Mouse (Mus musculus) c-Kit-negative CD71-positive TER-119-positive erythroid progenitor cells, embryonic 14.5 days (primary cell): Measurements from ENCODE around the gene Pgap3.

Experiments
- DNase-seq: peaks from one replicate; pipeline ENCODE4 v3.0.0-alpha.2; 2013; ENCODE audit warnings: low read depth, low spot score

Pgap3 gene

DNA sequence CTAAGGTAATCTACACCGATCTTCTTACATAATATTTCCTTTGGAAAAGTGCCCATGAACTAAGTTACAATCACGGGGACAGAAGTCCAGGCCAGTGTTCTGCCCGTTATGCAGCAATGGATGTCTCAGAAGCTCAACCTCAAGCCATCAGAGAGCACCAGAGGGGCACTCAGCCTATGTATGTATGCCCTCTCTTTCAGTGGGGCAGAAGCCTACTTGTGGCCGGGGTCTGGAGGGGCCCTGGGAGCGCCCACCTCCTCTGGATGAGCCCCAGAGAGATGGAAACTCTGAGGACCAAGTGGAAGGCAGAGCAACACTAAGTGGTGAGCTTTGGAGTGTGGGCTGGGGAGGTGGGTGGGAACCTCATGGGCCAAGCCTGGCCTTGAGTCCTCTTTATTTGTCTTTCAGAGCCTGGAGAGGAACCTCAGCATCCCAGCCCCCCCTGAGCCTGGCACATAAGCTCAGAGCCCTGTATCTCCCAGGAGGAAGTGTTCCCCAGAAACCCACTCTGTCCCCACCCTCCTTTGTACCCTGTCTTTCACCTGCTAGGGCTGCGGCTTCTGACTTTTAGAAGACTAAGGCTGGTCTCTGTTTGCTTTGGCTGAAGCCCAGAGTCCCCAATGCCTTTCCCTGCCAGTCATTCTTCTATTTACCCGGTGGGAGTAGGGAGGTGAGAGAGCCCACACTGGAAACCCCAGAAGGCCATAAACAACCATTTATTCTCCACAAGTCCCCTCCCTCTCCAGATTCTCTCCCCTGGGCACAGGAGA lies 43.5 kb downstream of the Pgap3 start:
- DNase-seq = no peak

DNA sequence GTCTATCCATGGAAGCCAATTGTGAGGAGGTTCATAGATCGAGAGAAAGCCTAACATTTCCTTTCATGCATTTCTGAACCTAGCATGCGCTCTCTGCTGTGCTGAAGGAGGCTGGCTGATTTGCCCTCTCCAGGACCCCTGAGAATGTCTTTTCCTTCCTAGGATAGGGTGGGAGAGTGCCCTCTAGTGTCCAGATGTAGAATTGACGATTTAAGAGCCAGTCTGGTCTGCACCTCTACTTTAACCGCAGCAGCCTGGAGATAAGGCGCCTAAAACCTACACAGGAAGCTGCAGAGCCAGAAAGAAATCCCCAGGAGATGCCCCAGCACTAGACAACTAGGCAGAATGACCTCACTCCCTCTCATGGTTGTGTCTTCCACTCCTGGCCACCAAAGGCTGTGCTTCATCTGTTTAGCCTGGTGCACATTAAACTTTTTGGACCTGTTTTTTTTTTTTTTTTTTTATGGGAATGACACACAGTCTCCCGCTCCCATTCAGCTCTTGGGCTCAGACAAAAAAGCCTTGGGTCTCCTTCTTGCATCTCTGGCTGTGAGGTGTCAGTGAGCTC lies 44.5 kb downstream of the Pgap3 start:
- DNase-seq = peak; percentile 55

DNA sequence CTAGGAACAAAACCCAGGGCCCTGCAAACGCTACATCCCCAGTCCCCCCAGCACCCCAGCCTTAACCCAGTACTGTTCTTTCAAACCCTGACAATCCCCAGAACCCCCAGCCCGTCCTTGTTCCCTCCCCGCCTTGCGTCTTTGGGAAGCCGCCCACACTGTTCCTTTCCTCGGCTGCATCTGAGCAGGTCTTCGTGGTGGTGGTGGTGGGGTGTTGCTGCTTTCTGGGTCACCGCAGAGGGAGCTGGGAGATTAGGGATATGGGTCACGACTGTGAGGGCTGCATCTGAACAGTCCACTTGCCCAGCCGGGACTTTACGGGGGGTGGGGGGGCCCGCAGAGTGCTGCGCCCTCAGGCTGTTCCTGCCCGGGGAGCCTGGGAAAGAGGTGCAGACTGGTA lies 45.8 kb downstream of the Pgap3 start:
- DNase-seq = no peak

DNA sequence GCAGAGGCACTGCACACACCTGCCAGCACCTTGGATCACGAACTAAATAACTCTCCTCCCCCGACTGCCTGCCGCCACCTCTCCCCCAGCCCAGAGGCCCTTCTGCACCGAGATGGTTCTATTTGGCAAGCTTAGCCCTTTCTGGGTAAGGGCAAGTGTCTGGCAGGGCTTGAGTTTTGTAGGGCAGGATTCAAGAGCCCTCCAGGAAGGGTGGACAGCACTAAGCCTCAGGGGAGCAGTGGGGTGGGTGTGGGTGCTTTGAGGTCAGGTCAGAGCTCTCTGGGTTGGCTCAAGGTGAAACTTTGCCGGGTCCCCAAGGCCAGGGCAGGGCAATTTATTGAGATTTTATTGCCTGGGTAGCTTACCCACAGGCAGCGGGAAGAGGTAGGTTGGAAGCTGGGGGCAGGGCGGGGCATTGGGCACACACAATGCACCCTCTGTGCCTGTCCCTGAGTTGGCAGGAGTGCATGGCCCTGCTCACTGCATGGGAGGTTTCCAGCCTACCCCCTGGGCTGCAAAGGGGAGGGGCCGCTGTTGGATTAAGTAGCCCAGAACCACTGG lies 46.6 kb downstream of the Pgap3 start:
- no peak for DNase-seq

DNA sequence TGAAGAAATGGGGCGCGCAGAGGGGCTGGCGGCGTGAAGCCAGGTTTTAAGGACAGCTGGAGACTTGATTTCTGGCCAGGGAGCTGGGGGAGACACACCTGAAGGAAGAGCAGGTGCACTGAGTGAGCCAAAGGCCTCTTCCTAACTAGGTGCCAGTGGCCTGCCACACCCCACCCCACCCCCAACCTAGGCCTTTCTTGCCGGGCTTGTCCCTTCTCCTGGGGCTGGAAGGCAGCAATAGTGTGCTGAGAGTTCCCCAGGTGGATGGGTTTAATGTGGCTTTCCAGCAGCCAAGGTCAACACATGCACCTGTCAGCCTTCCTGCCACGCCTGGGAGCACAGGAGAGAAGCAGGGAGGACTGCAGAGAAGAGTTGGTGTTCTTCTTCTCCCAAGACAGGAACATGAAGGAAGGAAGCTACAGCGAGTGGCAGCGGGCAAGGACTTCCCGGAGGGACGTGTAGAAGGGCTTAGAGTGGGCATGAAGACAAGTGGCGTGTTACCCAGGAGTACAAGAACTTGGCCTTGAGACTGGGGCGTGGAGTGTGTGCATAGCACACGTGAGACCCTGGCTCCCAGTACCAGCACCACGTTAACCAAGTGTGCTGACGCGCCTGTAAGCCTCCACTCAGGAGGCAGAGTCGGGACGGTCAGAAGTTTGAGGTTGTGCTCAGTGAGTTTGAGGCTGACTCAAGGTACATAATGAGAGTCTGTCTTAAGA lies 47.9 kb downstream of the Pgap3 start:
- no peak for DNase-seq

DNA sequence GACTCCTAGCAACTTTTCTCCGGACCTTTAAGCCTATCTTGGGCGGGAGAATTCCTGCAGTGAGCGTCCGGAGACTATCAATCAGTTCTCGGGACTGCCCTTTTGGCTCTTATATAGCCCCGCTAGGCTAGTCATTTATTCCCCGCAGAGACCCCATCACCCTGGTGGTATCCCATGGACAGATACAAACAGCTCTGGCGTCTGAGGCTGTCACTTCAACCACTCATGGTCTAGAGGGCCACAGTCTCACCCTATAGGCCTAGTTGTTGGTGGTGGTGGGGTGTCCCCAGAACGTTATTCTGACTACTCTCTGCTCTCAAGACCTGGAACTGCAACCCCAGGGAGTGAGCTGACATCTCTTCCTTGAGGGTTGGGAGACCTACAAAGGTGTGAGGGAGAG lies 51.0 kb downstream of the Pgap3 start:
- no peak for DNase-seq

DNA sequence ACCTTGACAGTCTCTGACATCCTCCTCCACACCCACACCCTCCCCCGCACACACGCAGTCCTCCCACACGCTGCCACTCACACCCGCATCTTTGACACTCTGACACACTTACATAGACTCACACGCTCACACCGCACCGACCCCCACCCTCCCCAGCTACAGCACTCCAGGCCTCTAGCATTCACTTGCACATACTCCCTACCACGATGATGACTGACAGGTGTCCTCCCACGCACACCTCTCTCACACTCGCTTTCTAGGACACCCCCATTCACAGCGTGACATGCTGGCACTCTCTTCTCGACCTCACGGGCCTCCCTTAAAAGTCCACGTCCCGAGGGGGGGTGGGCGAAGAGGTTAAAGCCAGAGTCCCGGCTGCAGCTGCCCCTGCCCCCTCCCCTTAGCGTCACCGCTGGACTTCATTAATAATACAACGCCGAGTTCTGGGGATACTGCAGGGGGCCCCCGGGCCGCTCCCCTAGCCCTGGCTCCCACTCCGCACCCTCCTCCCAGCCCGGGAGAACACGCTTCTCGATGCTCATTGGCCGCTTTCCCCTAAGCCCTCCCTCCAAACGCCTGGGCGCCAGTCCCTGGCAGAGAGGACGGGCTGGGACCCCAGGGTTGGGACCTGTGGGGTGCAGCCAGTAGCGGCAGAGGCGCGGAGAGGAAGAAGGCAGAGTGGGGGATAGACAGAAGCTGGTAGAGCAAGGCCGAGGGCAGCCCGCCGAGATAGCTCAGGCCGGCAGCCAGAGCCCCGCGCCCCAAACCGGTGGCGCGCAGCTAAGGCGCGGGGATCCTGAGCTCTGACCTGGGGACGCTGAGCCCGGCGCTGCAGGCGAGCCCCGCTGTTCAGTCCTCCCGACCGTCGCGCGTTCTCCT lies 52.0 kb downstream of the Pgap3 start, which contains the start of gene Ppp1r1b:
Gene Ppp1r1b, plus strand, starts transcription at position 322 of the 879 bp plus-strand sequence.
- DNase-seq = no peak

DNA sequence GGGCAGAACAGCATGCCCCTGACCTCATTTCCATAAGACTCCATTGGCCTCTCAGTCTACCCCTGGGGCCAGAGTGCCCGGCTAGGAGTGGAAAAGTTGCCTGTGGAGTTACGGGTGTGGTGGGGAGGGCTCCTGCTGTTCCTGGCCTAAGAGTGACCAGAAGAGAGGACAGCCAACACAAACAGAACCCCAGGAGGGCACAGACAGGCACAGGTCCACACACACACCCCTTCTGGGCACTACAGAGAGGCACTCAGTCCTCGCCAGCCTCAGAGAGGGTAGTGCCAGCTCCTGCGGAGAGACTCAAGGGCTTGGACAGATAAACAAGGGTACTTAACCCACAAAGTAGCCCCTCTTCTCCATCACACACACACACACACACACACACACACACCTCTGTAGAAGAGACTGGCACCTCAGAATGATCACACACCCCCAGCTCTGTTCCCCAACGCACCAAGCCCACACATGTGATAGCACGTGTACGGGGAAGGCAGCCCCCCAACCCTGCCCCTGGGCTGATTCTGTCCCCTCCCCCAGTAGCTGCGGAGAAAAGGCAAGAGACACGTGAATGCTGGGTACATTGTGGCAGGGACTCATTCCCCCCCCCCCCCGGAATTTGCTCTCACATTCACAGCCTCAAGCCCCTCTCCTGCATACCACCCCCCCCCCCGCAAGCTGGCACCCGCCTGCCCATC lies 52.8 kb downstream of the Pgap3 start:
- no peak for DNase-seq

DNA sequence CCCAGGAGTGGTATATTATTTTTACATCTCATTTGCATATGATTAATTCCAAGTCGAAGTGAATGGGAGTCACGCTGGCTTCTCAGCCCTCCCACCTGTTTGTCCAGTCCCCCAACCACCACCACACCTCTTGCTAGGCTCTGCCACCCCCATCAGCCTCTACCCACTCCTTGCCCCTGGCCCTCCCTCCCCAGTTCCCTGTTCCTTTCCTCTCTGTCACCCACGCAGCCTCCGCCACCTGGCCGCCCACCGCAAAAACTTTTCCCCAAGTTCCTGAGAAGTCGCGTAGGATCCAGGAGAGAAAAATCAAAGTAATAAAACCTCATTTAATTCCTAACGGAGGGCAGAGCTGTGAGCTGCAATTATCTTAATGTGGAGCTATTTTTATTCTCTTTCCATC lies 54.1 kb downstream of the Pgap3 start:
- DNase-seq = no peak

DNA sequence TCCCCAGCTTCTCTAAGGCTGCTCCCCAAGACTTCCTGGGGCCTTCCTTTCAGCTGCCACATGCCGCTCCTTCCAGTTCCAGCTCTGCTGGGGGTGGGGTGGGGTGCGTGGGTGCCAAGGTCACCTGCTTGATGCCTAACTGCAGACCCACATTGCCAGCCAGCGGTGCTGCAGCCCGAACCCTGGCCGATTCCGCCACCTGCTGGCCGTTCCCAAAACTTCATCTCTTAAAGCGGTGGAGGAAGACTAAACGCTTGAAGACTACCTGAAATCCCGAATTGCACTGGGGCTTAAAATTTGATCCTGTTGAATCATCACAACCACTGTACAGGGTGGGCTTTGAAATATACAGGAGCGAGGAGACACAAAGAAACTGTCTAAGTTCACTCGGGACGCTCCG lies 55.0 kb downstream of the Pgap3 start:
- DNase-seq = peak; percentile 32

DNA sequence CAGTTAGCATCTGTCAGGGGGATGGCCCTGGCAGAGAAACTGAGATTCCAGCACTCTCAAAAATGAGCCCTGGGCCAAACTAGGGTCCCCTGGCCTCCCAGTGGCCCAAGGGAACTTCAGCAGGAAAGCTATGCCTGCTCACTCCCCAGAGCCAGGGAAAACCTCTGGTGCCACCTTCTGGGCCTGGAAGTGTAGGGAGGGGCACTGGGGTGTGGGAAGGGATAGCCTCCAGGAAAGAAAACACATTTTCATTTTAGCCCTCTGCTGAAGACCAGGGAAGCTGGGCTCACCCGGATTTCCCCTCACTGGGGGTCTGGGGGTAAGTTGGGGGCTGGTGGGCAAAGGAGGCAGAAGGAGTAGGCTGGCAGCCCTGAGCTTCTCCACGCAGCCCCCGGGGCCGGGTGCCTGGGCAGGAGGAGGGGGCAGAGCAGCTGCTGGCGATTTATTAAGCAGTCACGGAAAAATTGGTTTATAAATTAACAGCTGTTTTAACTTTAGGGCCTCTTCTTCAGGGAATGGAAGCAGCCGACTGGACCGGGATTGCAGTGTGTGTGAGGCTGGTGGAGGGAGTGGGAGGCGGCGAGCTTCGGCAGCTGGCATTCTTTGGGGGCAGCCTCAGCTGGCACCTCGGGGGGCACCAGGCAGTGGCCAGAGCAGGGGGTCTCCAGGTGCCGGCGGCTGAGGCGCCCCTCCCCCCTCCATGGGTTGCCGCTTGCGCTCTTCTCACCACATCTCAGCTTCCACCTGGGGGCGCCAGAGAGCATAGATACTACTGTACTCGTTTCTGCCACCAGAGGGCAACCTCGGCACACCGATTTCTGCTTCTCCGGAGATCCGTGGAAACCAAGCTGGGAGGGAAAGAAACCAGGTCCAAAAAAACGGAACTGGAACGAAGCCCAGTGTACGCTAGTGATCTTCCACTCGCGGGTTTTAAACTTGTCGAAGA lies 58.0 kb downstream of the Pgap3 start:
- DNase-seq = peak; percentile 63

DNA sequence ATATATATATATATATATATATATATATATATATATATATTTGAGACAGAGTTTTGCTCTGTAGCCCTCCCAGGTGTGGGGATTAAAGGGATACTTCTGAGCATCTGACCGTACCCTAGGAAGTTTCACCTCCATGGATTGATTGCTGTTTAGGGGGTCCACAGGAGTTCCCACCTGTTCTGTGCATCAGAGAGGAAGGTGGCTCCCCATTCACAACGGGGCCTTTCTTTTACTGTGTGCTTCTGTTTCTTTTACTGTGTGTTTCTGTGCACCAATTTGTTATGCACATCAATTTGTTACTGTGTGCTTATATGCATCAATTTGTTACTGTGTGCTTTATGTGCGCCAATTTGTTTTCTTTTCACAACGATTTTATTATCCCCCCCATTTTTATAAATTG lies 59.1 kb downstream of the Pgap3 start:
- no peak for DNase-seq

DNA sequence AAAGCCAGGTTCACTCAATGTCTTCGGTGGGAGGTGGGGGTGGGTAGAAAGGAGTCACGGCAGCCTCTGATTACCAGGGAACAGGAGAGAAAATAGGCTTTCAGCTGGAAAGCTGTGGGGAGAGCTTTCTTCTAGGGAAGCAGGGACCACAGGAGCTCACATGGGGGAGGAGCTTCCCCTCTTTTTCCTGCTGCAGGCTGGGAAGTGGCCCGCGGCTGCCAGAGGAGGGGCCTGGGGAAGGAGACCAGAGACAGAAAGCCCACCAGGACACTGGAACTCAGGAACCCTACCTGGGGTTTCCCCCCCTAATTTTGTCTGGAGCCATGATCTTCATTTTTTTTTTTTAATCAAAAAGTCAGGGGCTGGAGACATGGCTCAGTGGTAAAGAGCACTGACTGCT lies 59.7 kb downstream of the Pgap3 start:
- no peak for DNase-seq

DNA sequence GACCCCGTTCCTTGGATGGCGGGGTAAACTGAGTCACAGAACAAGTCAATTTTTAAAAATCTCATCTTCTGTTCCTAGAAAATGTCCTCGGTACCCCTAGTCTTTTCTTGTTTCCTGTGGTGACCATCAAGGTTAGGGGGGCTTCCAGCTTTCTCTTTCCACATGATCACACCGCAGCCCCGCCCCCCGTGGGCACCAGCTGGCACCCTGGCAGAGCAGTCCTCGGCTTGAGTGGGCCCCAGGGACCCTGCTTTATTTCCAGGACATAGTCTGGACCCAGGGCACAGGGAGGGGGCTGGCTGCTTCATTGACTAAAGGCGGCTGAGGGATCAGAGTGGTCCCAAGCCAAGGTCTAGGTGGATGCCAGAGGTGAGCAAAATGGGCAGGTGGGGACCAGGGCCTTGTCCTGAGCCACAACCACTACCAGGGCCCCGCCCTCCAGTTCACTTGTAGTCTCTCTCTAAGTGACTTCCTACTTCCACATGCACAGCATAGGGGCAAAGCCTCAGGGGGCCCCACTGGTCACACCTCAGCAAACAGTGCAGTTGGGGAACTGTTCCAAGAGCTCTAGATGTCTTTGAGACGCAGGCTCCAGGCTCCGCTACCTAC lies 60.5 kb downstream of the Pgap3 start:
- no peak for DNase-seq

DNA sequence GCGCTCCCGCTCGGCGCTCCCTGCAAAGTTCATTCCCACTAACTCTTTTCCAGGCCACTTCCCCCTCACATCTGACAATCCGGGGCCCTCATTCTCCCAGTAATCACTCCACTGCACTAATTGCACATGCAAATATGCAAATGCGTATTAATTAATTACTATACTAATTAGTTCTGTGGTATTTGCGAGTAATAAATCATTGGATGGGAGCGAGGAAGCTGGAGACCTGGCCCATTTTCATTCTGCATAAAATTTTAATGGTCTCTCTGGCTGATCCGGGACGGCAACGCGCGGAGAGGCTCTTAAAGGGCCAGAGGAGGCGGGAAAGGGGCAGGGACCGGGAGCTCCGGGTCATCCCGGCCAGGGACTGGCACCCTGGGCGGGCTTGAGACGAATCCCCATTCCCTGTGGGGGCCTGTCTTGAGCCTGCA lies 61.2 kb downstream of the Pgap3 start:
- no peak for DNase-seq
